Mouse (Mus musculus) hematopoietic stem cell, adult 5-6 weeks (primary cell): ENCODE measurements around the gene Olfr110. TPM values are rescaled to one million over a fixed set of nuclear protein-coding genes. Genes with fewer than 3 reads are reported as not detected.
"Not testable (repeated sequence)": the region's sequence is repeated elsewhere in the genome, so short reads cannot be mapped to it uniquely, and the experiment has no call there.

ENCODE experiments used
- ATAC-seq, 2 experiments: fragments of 125-278 bp in 1 of 2; replicated peaks in 1 of 2; 2 replicates each; pipeline ENCODE4 v1.8.0; 2016 to 2017; ENCODE audit warnings: inconsistent platforms in 2 of 2, mild to moderate bottlenecking in 2 of 2, moderate number of reproducible peaks in 2 of 2, low read depth in 1 of 2, moderate TSS enrichment in 1 of 2; ENCODE audit not compliant: low FRiP score in 2 of 2, poor library complexity in 2 of 2, severe bottlenecking in 2 of 2, insufficient read depth in 1 of 2, low TSS enrichment in 1 of 2
- total RNA-seq: library from RNA; stranded (forward); fragments of 172-1452, 232-1000 nt; gene quantifications from 2 replicates; pipeline ENCODE4 v1.2.3, GENCODE M21; 2017

Olfr110 gene
- not detected in 2 replicates for total RNA-seq

DNA sequence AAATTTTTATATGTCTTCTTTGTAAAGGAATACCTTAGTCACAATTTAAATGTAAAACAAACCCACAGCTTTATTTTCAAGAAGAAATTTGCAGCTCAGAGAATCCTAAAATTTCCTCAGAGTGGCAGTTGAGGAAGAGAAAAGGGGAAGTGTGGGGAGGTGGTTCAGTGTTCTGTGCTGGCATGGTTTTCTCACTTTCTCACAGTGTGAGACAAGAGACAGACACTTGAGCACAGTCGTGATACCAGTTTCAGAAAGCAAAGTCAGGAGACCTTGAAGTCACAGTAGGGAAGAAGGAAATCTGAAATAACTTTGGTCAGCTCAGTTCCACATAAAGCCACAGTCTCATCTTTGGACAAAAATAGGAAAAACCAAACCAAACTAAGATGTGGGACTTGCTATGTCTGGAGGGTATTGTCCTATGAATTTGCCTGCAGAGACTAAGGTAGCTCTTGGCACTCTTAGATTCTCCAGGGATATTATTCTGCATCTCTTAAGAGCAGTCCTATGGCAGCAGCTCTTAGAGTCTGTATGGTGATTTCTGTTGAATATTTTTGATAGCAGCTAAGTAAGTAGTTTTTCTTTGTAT is at the start of gene Olfr110:
TSS of gene Olfr110 (plus strand) at position 539 of the 589 bp plus-strand sequence.
- ATAC-seq = peak; percentile 62 to 71; a peak in 3 of 4 replicates

GRCm38 (mm10) chr17:37445180-37445579 is 47.1 kb upstream of the Olfr110 start, which contains the start of gene Olfr108:
Gene Olfr108, plus strand, starts transcription at chr17:37445480.
- ATAC-seq = no peak

GRCm38 (mm10) chr17:37458616-37459015 is 33.7 kb upstream of the Olfr110 start, which contains the start of gene Olfr109:
Gene Olfr109, plus strand, starts transcription at chr17:37458916.
- ATAC-seq = no peak

GRCm38 (mm10) chr17:37483452-37483851 is 8.8 kb upstream of the Olfr110 start, which contains the start of gene H2-M2:
Gene H2-M2, minus strand, starts transcription at chr17:37483552.
- ATAC-seq = no peak

GRCm38 (mm10) chr17:37507730-37508129 is 15.5 kb downstream of the Olfr110 start, which contains the start of gene Olfr111:
Gene Olfr111, plus strand, starts transcription at chr17:37508030.
- ATAC-seq = no peak

DNA sequence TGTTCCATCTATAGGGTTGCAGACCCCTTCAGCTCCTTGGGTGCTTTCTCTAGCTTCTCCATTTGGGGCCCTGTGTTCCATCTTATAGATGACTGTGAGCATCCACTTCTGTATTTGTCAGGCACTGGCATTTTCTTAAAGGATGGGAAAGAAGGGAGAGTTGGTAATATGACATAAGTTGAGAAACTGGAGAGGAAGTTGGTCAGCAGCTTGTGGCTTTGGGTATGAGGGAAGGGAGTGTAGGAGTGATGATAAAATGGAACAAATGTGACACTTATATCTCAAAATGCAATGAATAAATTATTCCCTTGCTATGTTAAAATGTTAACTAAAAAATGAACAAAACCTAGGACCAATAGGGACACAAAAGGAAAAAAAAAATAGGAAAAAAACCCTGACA is 32.3 kb downstream of the Olfr110 start:
- ATAC-seq = peak in 1 of 2 experiments; percentile 48; a peak in 2 of 4 replicates

DNA sequence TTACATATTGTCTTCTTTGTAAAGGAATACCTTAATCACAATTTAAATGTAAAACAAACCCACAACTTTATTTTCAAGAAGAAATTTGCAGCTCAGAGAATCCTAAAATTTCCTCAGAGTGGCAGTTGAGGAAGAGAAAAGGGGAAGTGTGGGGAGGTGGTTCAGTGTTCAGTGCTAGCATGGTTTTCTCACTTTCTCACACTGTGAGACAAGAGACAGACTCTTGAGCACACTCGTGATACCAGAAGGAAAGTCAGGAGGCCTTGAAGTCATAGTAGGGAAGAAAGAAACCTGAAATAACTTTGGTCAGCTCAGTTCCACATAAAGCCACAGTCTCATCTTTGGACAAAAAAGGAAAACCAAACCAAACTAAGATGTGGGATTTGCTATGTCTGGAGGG is 33.2 kb downstream of the Olfr110 start:
- peak; percentile 64 to 71 for ATAC-seq

GRCm38 (mm10) chr17:37535173-37535572 is 42.9 kb downstream of the Olfr110 start:
- no peak for ATAC-seq

GRCm38 (mm10) chr17:37538416-37538815 is 46.1 kb downstream of the Olfr110 start:
- not testable (repeated sequence) for ATAC-seq

GRCm38 (mm10) chr17:37541454-37542119 is 49.3 kb downstream of the Olfr110 start:
- no peak for ATAC-seq

DNA sequence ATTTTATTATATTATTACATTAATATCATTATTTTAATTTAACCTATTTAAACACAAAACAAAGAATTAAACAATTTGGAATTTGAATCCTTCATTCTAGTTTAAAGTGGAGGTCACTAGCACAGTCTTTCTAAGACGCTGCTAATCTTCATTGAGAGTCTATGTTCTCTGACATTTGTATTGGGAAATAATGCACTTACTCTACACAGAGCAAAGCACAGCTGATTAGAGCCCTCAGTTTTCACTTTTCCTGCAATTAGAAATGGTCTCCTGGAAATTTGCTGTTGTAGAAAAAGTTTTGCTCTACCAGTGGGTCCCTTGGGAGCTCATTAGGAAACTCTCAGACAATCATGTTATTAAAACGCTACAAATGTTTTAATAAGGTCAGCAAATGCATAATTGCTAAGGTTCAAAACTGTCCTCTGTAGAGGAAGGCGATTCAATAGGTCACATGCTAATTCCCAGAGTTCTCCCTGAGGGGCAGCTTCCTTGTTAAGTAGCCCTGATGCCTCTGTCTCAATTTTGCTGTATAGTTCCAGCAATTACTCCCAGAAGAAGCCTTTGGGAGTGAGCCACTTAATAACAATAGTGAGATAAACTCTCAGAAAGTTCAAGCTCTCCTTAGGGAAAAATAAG is 51.6 kb downstream of the Olfr110 start:
- ATAC-seq = no peak

Other genes starting within 250 kb of the Olfr110 start
- gene Olfr98, start 228.7 kb upstream of the Olfr110 start, total RNA-seq = not detected in 2 replicates
- 34.3 and 53.5 TPM in 2 replicates for gene H2-M3, start 222.2 kb upstream of the Olfr110 start, total RNA-seq
- gene Olfr99, start 209.0 kb upstream of the Olfr110 start, total RNA-seq = not detected in 2 replicates
- not detected in 2 replicates for gene Olfr101, start 188.2 kb upstream of the Olfr110 start, total RNA-seq
- not detected in 2 replicates for gene Olfr102, start 175.4 kb upstream of the Olfr110 start, total RNA-seq
- not detected in 2 replicates for gene Olfr103, start 152.8 kb upstream of the Olfr110 start, total RNA-seq
- not detected in 2 replicates for gene Olfr104-ps, start 132.9 kb upstream of the Olfr110 start, total RNA-seq
- gene Olfr105-ps, start 113.4 kb upstream of the Olfr110 start, total RNA-seq = not detected in 2 replicates
- gene Olfr106-ps, start 102.1 kb upstream of the Olfr110 start, total RNA-seq = not detected in 2 replicates
- gene Olfr107, start 93.2 kb upstream of the Olfr110 start, total RNA-seq = not detected in 2 replicates
- gene Olfr108, start 47.0 kb upstream of the Olfr110 start, total RNA-seq = not detected in 2 replicates
- gene Olfr109, start 33.6 kb upstream of the Olfr110 start, total RNA-seq = not detected in 2 replicates
- gene H2-M2, start 8.9 kb upstream of the Olfr110 start, total RNA-seq = not detected in 2 replicates
- gene Olfr111, start 15.6 kb downstream of the Olfr110 start, total RNA-seq = not detected in 2 replicates
- not detected in 2 replicates for gene Olfr112, start 77.0 kb downstream of the Olfr110 start, total RNA-seq
- not detected in 2 replicates for gene Olfr113, start 85.2 kb downstream of the Olfr110 start, total RNA-seq
- gene Olfr114, start 100.3 kb downstream of the Olfr110 start, total RNA-seq = not detected in 2 replicates
- gene Olfr115, start 134.6 kb downstream of the Olfr110 start, total RNA-seq = not detected in 2 replicates
- gene Olfr116, start 134.7 kb downstream of the Olfr110 start, total RNA-seq = not detected in 2 replicates
- not detected in 2 replicates for gene Olfr117, start 171.3 kb downstream of the Olfr110 start, total RNA-seq
- not detected in 2 replicates for gene Olfr118, start 174.5 kb downstream of the Olfr110 start, total RNA-seq
- not detected in 2 replicates for gene Olfr119, start 204.1 kb downstream of the Olfr110 start, total RNA-seq
- gene Olfr120, start 229.3 kb downstream of the Olfr110 start, total RNA-seq = not detected in 2 replicates